Mouse (Mus musculus) heart, postnatal 0 days (tissue): ENCODE measurements around the gene Kpna3.

Experiments used
- CTCF ChIP-seq: IDR thresholded peaks from 2 replicates; pipeline ENCODE4 v1.5.1; 2016; ENCODE audit warnings: antibody characterized with exemption, control low read depth, low read depth
- EP300 ChIP-seq: IDR thresholded peaks from 2 replicates; pipeline ENCODE4 v1.6.1; 2016; ENCODE audit warnings: antibody characterized with exemption, low read depth

GRCm38 (mm10) chr14:61327618-61328450, 111.8 kb downstream of the Kpna3 start:
- TF ChIP-seq CTCF: peak; percentile 28
- no peak for TF ChIP-seq EP300
